Mouse (Mus musculus) spleen, postnatal 10 days (tissue): Measurements from ENCODE around the gene Slc23a2.

Experiments used
- DNase-seq, 2 experiments: peaks; one replicate each; pipeline ENCODE4 v3.0.0; 2021 to 2022; ENCODE audit warnings: low spot score in 2 of 2

The Slc23a2 gene

DNA sequence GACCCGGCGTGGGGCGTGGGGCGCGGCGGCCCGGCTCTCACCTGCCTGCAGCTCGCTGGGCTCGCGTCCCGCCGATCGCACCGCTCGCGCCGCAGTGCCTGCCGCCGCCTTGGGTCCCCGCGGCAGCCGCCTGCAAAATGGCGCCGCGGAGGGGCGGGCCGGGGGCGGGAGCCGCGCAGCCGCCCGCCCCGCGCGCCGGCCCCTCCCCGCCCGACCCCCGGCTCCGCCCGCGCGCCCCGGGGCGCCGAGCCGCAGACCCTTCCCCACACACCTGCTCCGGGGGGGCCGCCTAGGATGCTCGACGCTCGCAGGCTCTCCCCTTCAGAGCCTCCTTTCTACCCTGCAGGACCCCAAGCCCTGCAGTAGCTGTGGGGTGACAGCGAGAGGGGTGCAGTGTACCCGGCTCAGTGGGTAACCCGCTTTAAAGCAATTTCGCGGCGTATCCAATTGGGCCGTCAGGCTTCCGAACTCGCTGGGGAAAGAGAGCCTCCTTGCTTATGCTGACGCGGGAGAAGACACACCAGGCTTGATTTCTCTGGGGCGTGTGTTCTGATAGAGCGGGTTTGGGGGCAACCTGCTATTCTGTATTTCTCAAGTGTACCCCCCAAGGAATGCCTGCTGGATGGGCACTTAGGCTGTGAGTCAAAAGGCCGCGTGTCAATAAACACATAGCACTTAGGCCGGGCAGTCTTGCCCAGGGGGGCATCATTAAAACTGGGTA lies at the start of gene Slc23a2:
Slc23a2 (minus strand) TSS at position 138 of the 721 bp plus-strand sequence.
- peak; percentile 10 to 41 for DNase-seq

DNA sequence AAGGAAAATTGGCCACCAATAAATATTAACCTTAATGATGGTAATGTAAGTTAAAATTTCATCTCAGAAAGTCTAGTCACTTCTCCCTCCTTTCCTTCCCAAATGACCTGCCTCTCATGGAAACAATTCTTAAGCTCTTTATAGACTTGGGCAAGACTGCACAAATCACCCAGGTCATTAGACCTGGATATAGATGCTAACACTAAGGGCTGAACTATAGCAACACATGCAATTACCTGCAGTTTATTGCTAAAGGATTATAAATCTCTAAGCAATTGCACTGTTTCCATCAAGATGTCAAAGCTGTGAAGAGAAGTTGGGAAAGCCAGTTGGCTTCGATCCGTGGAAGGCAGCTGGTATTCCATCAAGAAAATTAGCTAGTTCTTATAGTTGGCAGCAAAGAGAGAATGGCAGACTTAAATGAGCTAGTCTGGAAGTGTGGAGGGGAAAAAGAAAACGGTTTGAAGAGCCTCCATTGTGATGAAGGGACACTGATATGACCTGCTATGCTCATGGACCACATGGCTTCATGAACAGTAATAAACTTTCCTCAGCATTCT lies 45.8 kb upstream of the Slc23a2 start:
- no peak for DNase-seq

DNA sequence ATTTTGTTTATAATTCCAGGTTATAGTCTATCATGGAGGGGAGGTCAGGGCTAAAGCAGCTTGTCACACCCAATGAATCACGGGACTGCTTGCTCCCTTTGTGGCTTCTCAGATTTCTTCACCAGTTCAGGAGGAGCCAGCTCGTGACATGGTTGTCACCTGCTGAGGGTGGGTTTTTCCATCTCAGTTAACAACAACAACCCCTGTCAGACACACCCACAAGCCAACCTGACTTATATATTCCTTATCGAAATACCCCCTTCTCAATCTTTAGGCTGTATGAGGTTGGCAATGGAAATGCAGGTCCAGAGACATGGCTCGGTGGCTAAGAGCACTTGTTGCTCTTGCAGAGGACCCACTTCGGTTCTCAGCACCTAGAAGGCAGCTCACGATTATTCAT lies 39.0 kb upstream of the Slc23a2 start:
- no peak for DNase-seq

DNA sequence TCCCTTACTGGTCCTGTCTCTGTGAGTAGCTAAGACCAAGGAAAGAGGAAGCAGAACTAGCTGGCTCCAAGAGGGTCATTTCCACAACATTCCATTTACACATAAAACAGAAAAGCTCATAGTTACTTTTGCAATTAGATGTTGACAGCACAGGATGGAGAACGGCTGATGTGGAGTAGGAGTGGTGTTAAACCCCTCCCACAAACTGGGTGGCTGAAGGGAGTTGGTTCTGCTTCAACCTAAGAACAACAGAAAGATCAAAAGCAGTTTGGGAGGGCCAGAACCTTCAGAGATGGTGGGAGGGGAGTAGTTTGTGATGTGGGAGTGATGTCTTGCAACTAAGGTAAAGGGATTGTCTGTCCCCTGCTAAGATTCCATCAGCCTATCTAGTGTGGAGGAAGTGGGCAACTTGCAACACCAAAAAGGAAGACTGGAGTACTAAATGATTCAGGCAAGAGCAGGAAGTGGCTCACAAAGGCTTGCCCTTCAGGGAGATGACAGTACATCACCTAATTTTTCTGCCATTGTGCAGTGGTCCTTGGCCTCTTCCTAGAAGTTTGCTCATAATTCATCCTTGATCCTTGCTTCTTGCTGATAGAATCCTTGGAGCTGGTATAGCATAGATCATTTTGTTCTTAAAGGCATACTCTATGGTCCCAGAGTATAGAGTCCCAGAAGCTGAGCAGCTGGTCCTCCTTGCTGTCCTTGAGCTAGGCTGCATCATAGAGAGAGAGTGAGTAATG lies 35.7 kb upstream of the Slc23a2 start:
- no peak for DNase-seq

DNA sequence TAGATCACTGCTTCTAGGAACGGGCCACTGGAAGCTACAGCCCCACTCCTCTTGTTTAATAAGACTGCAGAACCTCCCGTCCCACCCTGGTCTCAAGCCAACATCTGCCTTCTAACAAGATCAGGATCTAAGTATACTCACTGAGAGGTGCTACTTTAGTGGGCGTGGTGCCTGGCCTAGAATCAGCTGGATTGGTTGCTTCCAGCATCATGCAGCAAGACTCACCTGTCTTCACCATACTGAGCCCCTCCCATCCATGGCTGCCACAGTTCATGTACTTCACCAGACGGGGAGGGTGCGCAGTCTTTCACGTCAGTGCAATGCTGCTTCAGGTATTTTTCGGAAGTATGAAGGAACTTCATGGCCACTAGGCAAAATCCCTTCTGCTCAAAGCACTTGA lies 34.5 kb upstream of the Slc23a2 start:
- DNase-seq: no peak

DNA sequence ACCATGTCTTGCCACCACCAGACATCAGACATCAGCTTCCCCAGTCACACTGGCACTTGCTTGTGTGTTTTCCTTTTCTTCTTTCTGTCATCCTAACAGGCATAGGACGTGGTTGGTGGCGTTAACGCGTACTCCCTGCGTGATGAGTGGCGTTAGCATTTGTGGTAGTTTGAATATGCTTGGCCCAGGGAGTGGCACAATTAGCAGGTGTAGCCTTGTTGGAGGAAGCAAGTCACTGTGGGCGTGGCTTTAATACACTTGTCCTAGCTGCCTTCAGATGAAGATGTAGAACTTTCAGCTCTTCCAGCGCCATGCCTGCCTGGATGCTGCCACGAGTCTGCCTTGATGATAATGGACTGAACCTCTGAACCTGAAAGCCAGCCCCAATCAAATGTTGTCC lies 32.5 kb upstream of the Slc23a2 start:
- no peak for DNase-seq

DNA sequence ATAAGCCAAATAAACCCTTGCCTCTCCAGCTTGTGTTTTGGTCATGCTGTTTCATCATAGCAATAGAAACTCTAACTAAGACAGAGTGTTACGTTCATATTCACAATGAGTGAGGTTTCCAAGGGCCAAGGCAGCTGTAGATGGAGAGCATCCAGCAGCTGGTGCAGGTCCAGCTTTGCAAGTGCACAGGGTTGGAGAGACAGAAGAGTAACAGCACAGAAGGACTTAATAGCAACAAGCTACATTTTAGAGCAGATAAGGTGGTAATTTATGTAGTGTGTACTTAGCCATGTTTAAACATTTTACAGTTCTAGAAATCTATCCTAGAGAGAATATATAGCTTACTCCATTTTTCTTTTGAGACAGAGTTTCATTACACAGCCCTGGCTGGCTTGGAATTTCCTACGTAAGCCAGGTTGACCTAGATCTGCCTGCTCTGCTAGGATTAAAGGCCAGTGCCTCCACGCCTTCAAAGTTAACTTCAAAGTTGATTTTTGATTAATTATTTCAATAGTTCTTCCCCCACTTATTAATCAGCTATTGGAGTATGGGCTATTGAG lies 31.5 kb upstream of the Slc23a2 start:
- DNase-seq: no peak

DNA sequence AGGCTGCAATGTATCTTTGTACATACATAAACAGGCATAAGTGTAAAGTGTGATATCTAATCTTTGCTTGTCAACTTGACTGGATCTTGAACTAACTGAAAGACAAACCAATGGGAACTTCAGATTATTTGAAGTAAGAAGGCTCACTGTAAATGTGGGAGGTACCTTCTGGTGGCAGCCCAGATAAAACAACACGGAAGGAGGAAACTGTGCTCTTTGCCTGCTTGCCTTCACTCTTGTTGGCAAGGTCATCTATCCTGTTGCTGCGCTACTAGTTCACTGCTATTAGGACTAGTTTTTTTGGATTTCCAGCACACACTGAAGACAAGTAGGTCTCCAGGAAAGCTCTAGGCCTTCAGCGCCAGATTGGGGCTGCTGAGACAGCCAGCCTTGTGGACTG lies 29.1 kb upstream of the Slc23a2 start:
- no peak for DNase-seq

DNA sequence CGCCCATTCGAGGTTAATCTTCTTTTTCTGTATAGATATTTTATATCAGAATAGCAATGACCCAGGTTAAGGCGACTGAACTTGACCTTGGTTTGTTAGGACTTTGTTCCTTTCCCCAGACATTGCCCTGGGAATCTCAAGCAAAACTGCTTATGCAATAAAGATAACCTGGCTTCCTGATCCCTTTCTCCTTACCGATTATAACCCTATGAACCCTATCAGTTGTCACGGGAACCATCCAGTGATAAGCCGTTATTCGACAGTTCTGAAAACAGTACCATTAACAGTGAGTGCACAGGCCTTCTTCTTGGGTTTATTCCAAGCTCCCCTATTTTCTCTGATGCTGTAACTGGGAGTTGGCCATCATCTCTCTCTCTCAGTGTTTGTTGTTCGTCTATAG lies 27.0 kb upstream of the Slc23a2 start:
- DNase-seq: no peak

DNA sequence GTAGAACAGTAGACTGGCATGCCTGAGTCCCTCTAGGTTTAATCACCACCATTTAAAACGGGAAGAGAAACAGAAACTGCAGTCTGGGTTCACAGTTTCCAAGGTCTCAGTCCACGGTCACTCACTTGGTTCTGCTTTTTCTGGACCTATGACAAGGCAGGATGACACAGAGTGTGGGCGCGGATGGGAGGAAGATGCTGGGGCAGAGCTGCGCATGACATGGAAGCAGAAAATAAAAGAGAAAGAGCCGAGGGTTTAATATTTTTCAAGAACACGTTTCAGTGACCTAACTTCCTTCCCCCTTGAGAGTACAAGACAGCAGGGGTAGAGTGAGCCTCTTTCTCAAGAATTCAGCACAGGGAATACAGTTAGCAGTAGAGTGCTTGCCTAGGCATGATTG lies 24.2 kb upstream of the Slc23a2 start:
- DNase-seq: no peak

DNA sequence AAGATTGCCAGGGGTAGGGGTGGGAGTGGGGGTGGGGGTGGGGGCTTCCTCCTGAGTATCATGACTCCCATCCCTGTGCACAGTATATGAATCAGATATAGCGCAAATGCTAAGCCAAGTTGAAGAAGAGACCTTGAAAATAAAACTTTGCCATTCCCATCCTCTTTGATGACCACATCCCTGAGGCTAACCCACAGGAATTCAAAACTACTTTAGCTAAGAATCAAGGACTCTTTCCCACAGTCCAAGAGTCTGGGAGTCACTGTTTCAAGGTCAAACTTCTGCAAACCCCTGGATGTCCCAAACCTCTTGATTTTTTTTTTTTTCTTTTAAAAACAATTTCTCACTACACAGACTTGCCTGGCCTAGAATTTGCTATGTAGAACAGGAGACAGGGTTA lies 18.7 kb upstream of the Slc23a2 start:
- DNase-seq: no peak

DNA sequence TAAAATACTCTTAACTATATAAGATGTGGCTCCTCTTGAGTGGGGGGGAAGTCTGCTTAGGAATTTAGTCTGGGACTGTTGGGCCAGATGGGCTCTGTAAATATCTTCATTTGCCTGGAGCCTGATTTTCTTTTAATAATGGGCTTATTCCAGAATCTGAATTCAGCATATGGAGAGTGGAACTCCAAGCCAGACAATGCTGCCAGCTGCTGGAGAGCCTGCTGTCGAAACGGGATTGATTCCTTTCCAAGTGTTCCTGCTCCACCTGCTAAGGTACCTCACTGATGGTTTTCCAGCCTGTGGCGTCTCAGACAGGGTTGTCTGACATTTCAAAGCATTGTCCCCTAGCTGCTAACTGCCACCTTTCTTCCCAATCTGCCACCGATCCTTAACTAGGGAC lies 12.6 kb upstream of the Slc23a2 start:
- no peak for DNase-seq

DNA sequence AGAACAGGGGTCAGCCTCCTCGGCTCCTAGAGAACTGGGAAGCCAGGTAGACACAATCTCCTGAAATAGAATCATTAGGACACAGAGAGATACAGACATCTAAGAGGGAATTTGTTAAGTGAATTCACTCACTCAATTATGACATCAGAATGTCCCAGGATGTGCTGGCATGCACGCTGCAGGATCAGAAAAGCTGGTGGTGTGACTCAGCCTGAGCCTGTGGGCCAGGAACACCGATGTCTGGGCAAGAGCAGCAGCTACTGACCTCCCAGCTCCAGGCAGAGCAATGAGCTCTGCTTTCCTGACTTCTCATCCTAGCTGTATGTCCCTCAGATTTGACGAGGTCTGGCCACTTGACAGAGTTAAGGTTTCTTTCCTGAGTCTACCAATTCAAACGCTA lies 7.8 kb upstream of the Slc23a2 start:
- no peak for DNase-seq

DNA sequence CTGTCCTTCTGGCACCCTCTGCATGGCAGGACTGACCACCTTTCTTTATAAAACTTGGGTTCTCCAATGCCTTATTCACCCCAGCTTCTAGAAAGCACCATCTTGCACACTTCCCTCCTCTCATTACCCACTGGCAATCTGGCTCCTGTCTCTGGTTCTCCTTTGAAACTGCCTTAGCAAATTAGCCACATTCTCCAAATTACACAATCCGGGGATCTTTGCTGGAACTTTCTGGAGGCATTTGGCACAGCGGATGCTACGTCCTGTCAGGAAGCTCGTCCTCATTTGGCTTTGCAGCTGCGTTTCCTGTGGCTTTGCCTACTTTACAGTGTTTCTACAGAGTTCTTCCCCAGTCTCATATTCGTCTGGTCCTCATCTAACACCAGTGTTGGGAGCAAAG lies 6.7 kb upstream of the Slc23a2 start:
- no peak for DNase-seq

DNA sequence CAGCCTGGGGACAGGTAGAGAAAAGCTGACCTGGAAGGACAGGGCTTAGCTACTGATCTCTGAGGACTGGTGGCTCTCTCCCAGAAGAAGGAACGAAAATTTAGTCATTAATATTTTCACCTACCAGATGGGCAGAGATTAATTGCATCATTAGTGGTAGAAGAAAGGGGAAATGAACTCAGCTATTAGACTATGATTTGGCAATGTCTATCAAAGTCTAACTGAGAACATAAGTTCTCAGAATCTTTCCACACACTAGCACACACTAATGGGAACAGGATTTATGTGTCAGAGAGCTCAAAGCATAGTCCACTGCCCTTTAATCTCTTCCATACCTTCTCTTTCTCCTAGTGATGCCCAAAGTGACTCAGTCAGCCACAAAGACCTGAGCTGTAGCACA lies 6.0 kb upstream of the Slc23a2 start:
- DNase-seq: no peak

DNA sequence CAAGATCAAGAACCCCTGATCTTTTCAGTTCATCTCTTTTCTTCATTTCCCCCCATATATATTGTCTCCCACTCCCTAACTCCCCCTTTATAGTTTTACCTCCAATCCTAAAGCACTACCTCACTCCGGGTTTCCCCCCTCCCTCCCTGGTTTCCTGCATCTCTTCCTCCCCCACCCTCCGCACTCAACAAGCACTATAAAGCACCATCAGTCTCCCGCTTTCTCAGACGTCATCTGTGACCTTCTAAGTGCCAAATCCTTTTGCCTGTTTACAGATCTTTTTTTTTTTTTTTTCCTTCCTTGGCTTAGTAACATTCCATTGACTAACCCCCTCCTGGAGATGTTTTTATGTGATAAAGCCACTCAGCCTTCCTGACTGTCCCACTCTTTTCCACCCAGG lies 1.6 kb upstream of the Slc23a2 start:
- no peak for DNase-seq

DNA sequence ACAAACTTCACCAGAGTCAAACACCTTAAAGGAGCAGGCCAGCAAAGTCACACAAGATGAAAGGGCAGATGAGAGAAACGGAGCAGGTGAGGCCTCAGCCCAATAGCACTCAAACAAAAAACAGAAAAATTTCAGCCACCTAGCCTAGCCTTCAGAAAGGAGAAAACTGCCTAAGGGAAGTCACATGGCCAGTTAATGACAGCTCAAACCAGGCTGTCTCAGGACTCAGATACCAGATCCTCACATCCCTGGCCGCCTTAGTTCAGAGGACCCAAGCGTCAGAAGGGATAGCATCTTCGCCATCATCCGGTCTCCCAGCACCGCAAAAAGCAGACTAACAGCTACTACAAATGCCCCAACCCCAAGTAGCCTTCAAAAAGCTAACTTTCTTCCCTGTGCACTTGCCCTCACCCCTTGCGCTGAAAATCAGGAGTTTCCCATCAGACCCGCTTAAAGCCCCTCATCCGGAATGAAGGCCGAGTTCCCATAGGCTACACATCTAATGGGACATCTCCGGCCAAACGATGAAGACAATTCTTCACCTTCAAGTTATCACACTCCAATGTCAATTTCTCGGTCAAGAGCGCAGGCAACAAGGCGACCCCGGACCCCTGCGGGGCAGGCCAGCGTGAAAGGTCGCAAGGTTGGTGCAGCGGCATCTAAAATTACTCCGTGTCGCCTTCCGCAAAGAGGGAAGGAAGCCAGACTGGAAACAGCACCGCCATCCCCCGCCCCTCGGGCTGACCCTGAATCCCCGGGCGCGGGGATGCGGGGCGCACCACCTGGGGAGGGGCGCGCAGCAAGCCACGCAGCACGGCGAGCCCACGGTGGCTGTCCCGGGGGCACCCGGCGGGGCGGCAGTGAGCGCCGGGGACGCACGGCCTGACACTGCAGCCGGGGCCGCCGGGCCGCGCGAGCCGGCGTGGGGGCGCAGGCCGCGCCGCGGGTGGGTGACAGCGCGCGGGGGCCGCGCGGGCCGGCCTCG lies 673 bp downstream of the Slc23a2 start:
- peak in 1 of 2 experiments; percentile 24 for DNase-seq

DNA sequence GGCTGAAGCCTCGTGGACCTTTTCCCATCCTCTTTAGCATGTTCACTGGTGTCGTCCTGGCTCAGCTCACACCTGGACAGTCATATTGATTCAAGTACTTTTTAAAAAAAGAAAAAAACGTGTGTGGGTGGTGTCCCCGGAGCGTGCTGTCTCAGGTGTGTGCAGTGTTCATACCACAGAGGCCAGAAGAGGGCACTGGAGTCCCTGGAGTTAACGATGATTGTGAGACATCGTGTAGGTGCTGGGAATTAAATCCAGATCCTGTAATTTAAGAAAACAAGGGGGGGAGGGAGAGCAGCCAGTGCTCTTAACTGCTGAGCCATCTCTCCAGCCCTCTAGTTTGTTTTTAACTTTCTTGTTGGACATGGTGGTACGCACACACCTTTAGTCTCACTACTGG lies 2.3 kb downstream of the Slc23a2 start:
- no peak for DNase-seq

DNA sequence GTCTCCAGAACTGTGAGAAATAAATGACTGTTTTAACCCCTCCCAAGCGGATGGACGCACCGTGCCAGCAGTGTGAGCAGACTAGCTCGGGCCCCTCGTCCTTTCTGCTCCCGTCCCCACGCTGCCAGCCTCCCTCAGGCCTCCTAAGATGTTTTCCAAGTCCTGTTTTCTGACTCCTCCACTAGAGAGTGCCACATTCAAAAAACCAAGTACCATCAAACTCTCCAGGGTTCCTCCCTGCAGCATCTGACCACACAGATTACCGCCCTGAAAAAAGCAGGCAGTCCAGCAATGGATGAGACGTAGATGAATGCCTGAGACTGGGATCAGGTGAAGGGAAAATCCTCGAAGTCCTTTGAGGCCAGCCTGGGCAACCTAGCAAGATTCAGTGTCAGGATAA lies 4.4 kb downstream of the Slc23a2 start:
- no peak for DNase-seq

DNA sequence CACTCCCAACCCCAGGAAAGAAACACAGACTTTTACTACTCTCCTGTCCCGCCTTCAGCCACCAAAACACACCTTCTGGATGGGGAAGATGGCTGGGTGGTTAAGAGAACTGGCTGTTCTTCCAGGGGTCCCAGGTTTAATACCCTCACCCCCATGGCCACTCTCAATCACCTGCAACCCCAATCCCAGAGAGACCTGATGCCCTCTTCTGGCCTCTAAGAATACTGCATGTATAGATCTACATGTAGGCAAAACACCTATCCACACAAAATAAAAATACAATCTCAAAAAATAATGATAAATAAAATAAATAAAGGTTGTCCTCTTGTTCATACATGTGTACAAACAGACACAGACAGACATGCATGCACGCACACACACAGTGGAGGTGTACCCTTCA lies 5.8 kb downstream of the Slc23a2 start:
- DNase-seq: no peak

DNA sequence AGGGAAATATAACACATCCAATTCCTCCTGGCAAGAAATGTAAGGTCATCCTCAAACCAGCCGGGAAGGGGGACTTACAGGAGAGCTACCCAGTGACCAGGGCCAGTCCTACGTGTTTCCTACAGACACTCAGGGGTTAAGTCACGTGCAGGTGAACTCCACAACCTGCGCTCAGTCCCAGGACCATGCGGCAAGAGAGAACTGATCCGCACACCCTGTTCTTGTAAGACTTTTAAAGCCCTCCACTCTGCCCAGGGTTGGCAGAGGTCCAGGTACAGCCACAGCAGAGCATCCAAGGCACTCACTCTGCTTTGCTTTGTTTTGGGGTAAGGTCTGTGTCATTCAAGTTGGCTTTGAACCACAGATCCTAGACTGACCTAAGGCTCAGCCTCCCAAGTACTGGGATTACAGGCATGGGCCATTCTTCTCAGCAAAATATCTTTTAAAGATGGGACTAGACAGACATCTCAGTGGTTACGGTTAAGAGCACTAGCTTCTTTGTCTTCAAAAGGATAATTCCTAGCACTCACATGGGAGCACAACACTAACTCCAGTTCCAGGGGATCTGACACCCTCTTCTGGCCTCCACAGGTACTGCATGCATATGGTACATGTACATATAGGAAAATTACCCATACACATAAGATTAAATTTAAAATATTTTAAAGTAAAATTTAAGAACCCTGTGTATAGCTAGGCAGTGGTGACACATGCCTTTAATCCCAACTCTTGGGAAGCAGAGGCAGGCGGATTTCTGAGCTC lies 8.9 kb downstream of the Slc23a2 start:
- DNase-seq: peak in 1 of 2 experiments; percentile 58
